Mouse (Mus musculus): ENCODE measurements at regions not wholly inside any gene's neighbourhood (a gene's known extent, or its start where the extent isn't known, plus 50 kb on each side); places are given as distances from the start of the nearest gene placed in this dataset.
"Not testable (repeated sequence)": the region's sequence is repeated elsewhere in the genome, so short reads cannot be mapped to it uniquely, and the experiment has no call there.

GRCm38 (mm10) chr8:34703351-34703750 lies 591.8 kb upstream of the Gm10131 start:
- DNase-seq (ENCODE audit: low spot score), result no peak

- DNase-seq (ENCODE audit: low spot score), result no peak
These were observed 591.3 kb upstream of the Gm10131 start for GRCm38 (mm10) chr8:34702806-34703205.

DNA sequence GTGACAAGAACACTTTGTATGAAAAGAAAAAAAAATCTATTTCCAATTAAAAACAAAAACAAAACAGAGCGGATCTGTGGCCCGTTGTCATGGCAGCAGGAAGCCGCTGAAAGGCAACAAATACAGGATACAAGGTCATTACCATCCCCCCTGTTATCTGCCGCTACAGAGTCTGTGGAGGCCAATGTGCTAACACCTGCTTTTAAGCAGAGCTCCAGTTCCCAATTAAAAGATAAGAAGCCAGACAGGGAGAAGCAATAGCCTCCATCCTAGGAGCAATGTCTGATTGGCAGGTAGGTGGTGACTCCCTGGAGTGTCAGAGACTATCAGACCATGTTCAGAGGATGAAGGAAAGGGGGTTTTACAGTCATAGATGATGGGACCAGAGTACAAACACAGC lies 587.5 kb upstream of the Gm10131 start:
- DNase-seq (ENCODE audit: low spot score), result no peak

DNA sequence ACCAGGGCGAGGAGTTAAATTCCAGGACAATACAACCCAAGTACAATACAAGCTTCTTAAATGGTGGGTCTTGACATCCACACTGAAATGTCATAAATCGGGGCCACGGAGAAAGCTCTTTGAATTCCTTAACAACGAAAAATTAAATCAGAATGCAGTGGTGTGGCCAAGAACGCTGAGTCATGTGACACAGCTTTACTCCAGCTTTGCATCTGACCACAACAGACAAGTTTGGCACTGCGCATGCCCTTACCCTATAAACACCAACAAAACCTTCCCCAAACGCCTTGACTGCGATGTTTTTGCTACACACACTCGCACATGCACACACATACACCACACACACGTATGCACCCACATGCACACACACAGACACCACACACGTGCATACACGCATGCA lies 584.8 kb upstream of the Gm10131 start:
- DNase-seq (ENCODE audit: low spot score), result no peak

GRCm38 (mm10) chr8:34692606-34693005 lies 581.1 kb upstream of the Gm10131 start:
- no peak for DNase-seq (ENCODE audit: low spot score)

GRCm38 (mm10) chr8:34691776-34692175 lies 580.2 kb upstream of the Gm10131 start:
- DNase-seq (ENCODE audit: low spot score), result no peak

DNA sequence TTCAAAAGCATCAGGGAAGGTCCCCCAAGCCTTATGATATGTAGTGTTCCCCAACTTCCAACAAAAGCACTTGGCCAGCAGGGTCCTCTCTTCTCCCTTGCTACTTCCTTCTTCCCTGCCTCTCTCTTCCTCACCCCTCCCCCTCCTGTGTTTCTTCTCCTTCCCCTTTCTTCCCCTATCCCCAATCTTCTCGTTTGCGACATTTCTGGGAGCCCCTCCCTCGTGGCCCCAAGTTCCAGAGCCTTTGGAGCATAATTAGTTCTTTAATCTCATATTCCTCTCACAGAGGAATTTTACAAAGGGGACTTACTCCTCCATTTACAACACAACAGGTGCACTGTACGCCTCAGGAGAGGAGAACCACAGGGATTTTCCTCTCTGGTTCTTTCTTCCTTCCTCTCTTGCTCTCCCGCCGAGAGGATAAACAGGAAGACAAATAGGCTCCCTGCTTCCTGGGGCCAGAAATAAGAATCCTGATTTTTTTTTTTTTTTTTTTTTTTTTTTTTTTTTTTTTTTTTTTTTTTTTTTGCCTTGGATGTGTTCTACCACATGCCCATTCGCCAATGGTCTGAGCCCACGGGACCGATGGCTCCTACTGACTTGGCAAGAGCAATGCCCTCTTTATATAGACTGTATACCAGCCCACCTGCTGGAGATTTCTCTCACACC lies 578.4 kb upstream of the Gm10131 start:
- no peak for DNase-seq (ENCODE audit: low spot score)

- no peak for DNase-seq (ENCODE audit: low spot score)
These were observed 577.7 kb upstream of the Gm10131 start for GRCm38 (mm10) chr8:34689049-34689824.

DNA sequence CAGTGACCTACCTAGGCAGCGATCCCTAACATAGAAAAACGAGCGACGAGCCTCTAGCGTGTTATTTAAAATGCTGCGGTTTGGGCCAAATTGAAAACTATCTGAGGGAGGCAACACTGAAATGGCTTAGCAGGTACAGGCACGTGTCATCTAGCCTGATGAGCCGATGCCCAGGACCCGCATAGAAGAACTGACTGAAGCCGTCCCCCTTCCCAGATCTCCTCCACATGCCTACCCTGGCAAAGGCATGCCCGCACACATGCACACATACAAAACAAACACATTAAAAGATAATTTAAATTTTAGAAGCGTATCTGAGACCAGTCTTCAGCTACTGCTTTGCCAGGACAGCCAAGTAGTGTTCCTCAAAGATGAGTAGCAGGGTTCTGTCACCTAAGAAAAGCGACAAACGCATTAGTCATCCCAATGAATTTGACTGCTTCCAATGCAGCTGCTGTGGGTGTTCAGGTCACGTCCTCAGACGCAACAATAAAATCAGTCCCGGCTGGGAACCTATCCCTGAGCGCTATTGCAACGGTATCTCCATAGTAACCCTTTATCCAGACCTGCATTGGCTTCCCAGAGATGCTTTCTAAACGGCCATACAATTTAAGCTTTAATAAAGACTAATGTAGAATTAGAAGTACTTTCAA lies 577.0 kb upstream of the Gm10131 start:
- DNase-seq (ENCODE audit: low spot score), result no peak

DNA sequence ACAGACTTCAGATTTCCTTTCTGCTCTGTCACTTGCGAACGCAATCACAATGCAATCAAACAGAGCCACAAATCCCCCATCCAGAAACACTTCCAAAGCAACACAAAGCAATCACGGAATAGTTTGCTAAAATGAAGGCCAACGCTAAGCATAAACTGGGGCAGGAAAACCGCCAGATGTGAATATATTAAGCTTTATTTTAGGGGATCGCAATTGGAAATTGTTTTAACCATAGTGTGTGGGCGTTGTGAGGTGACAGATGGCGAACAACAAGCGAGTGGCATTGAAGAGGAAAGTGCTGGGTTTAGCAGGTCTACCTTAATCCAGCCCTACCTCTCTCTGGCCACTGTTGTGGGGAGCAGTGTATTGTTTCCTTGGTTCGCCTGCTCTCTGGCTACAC lies 574.8 kb upstream of the Gm10131 start:
- DNase-seq (ENCODE audit: low spot score), result no peak

DNA sequence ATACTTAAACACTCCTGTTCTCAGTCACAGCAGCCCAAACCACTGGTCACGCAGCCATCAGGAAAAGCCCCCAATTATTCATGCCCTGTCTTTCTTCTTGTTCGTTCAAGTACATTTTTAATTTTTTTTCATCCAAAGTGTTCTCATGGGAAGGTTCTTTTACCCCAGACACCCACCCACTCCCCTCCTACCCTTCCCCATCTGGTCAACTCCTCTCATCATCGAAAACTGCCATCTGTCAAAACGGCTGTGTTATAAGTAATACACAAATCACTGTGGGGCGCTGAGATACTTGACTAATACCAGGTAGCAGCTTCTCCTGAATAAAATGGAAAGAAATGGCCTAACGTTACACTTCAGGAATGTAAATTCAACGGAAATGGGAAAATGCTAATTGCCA lies 573.1 kb upstream of the Gm10131 start:
- DNase-seq (ENCODE audit: low spot score), result no peak

GRCm38 (mm10) chr8:34683173-34683572 lies 571.6 kb upstream of the Gm10131 start:
- DNase-seq (ENCODE audit: low spot score), result no peak

DNA sequence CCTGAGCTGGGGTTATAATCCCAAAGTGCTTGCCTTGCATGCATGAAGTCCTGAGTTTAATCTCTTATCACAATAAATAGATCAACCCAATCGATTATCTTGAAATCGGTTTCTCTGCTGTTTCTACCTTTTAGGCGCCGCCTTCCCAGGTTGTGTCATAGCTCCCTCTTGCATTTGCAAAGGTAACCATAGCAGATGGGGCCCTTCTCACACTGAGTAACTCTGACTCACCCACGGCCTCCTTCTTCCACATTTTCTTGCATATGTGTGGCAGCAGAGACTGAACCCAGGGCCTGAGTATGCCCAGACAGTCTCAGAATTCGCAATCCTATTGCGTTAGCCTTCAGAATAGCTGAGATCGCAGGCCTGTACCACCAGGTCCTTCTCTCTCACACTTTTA lies 570.7 kb upstream of the Gm10131 start:
- DNase-seq (ENCODE audit: low spot score), result no peak

- no peak for DNase-seq (ENCODE audit: low spot score)
These were observed 568.2 kb upstream of the Gm10131 start for GRCm38 (mm10) chr8:34679565-34680291.

- DNase-seq (ENCODE audit: low spot score), result no peak
These were observed 567.3 kb upstream of the Gm10131 start for GRCm38 (mm10) chr8:34678879-34679278.

DNA sequence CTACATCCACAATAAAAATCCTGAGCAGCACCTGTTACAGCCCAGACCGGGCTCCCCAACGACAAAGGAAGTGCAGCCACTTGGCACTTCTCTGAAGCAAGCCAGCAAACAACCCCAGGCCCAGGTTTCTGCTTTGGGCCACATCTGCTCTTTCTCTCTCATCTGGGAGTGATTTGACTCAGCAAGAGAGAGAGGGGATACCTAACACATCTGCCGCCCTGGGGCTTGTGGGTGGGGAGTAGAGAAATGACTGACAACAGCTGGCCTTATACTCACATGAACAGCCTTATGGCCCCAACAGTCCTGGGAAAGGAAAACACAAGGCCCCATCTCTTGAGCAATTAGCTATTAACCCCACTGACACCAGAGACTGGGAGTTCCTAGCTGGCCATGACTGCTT lies 560.2 kb upstream of the Gm10131 start:
- DNase-seq (ENCODE audit: low spot score), result no peak

DNA sequence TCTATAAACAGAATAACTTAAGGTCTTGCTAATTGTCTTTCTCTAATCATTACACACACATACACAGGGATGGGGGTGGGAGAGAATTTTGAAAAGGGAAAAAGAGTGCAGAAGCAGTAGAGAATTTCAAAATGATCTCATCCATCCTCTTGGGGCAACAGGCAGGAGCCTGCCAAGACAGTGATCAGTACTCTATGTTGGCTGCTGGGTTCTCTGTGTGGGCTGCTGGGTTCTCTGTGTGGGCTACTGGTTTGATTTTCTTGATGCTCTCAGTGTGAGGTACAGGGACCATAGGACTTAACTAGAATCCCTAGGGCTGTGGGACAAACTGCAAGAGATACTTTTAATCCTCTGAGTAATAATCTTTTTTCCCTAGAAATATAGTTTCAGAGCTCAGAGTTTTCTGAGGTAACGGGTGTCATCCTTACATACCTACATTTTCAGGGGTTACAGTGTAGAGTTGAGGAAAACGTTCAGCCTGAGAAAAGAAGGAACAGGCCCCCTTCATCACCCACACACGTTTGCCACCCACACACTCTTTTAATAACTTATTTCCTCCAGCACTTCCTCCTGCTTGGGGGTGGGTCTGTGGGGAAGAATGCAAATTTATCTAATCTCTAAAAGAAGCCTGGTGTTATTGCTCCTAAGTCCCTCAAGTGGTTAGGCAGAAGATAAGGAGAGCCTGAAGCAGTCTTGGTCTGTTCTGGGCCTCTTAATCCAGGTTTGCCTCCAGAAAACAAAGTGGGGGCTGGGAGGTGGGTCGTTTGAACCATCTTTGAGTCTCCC lies 559.6 kb upstream of the Gm10131 start:
- no peak for DNase-seq (ENCODE audit: low spot score)

GRCm38 (mm10) chr8:34669146-34669545 lies 557.6 kb upstream of the Gm10131 start:
- DNase-seq (ENCODE audit: low spot score), result no peak

- no peak for DNase-seq (ENCODE audit: low spot score)
These were observed 552.9 kb upstream of the Gm10131 start for GRCm38 (mm10) chr8:34664429-34664828.

DNA sequence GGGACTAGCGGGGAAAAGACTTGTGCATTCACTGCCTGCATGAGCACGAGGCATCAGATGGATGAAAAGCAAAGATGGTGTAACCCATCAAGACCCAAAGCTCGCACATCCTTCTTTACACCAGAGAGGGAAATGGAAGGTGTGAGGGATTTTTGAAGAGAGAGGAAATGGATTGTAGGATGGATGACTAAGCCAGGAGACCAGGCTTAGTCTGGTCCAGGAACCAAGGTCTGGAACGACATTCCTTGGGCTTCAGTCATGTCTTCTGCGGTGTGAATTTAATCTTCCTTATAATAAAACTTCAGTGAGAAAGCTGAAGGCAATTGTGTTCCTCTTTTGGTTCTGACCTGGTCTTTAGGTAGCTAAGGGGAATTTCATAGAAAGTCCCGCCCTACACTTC lies 551.0 kb upstream of the Gm10131 start:
- DNase-seq (ENCODE audit: low spot score), result no peak

DNA sequence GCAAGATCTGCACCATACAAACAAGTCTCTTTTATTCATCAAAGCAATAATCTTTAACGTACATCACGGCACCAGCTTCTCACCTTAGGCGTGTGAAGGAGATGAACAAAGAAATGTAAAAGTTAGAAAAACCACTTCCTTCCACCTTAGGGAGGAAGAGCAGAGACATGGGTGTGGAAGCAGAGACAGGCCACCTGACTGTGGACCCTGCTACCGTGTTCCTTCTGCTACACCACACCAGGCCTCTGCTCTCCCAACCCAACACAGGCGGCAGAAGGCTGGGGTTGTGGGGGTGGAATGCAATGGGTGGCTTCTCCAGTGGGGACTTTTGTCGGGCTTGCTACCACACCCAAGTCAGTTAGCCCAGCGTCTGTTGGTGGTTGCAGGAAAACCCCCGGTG lies 540.2 kb upstream of the Gm10131 start:
- no peak for DNase-seq (ENCODE audit: low spot score)

DNA sequence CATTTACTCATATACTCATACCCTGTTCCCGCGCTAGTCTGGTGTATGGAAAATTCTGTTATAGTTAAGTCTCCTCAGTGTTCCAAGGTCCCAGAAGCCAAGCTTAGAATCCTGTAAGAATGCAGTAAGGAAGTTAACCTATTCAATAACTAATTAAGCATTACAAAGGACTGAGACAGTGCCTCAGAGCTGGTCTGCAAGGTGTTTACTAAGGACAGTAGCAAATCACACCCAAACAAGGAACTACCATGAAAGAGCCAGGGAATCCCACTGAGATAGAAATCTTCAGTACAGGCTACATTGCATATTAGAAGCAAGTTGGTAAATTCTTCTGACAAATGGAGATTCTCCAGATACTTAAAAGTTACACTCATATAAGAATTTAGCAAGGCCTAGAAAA lies 516.7 kb upstream of the Gm10131 start:
- not testable (repeated sequence) for DNase-seq (ENCODE audit: low spot score)

Measured in c-Kit-positive CD71-positive TER-119-positive erythroid progenitor cells, embryonic 14.5 days (primary cell).